Mouse (Mus musculus) left cerebral cortex, postnatal 10 days (tissue): ENCODE results near the gene Cd52. TPM values are rescaled to one million over a fixed set of nuclear protein-coding genes. Genes with fewer than 3 reads are reported as not detected.

Experiments used
- DNase-seq, 2 experiments: peaks; one replicate each; pipeline ENCODE4 v3.0.0; 2021 to 2022; ENCODE audit warnings: low spot score in 2 of 2, mixed read lengths in 1 of 2; ENCODE audit errors: extremely low spot score in 1 of 2
- intact Hi-C: fragments of 180-260 bp; cut with DNase I; formaldehyde crosslinking; loops from one replicate; pipeline ENCODE4 v1.15.1; 2025
- total RNA-seq, 2 experiments: library from RNA; stranded (reverse); gene quantifications; 2 replicates each; pipeline ENCODE4 v1.2.3; 2021

The Cd52 gene
- total RNA-seq, 2 experiments from 2014 or later, result 1.3 to 1.6 TPM

- no peak for DNase-seq
- intact Hi-C loops, result no loop called here
These were observed 29.4 kb downstream of the Cd52 start for GRCm38 (mm10) chr4:134065431-134066004.

GRCm38 (mm10) chr4:134062561-134062960 is 32.3 kb downstream of the Cd52 start:
- intact Hi-C loops, result no loop called here
- DNase-seq, result no peak

- no peak for DNase-seq
- intact Hi-C loops, result no loop called here
These were observed 32.9 kb downstream of the Cd52 start for GRCm38 (mm10) chr4:134061944-134062446.

GRCm38 (mm10) chr4:134061166-134061830 is 33.6 kb downstream of the Cd52 start:
- DNase-seq, result no peak
- intact Hi-C loops, result no loop called here

- intact Hi-C loops, result no loop called here
- DNase-seq, result no peak
These were observed 34.6 kb downstream of the Cd52 start, which contains the start of gene Crybg2 for GRCm38 (mm10) chr4:134060135-134060865. Crybg2 (plus strand) TSS chr4:134060815.

- no peak for DNase-seq
- intact Hi-C loops, result no loop called here
These were observed 36.0 kb downstream of the Cd52 start for GRCm38 (mm10) chr4:134058908-134059307.

- DNase-seq, result no peak
- intact Hi-C loops, result no loop called here
These were observed 36.6 kb downstream of the Cd52 start for GRCm38 (mm10) chr4:134058166-134058715.

GRCm38 (mm10) chr4:134053538-134053937 is 41.3 kb downstream of the Cd52 start, which contains the start of gene Zfp683:
Zfp683 (plus strand) TSS chr4:134053838.
- intact Hi-C loops, result no loop called here
- DNase-seq, result no peak

- intact Hi-C loops, result no loop called here
- DNase-seq, result peak; percentile 13 to 69
These were observed 42.3 kb downstream of the Cd52 start for GRCm38 (mm10) chr4:134052560-134052959.

GRCm38 (mm10) chr4:134051912-134052311 is 43.0 kb downstream of the Cd52 start:
- intact Hi-C loops, result no loop called here

GRCm38 (mm10) chr4:134047648-134048047 is 47.2 kb downstream of the Cd52 start:
- intact Hi-C loops, result no loop called here
- DNase-seq, result no peak

More at GRCm38 (mm10) chr4:134051912-134052311, 43.0 kb downstream of the Cd52 start:
- no peak for DNase-seq

GRCm38 (mm10) chr4:134043041-134043440 is 51.8 kb downstream of the Cd52 start:
- DNase-seq, result no peak
- intact Hi-C loops, result no loop called here

- intact Hi-C loops, result no loop called here
- DNase-seq, result no peak
These were observed 53.4 kb downstream of the Cd52 start for GRCm38 (mm10) chr4:134041317-134042123.

- intact Hi-C loops, result loop anchor here (5.0 kb wide), 1 partner anchor 41 kb away; no protein-coding TSS in a partner anchor
- peak; percentile 74 to 79 for DNase-seq
These were observed 58.9 kb downstream of the Cd52 start for GRCm38 (mm10) chr4:134035953-134036352.

Other genes starting within 250 kb of the Cd52 start
- 10 to 100 TPM; 11.0 to 15.2 TPM for gene Rps6ka1, start 207.3 kb downstream of the Cd52 start, total RNA-seq
- gene Hmgn2, start 126.4 kb downstream of the Cd52 start, total RNA-seq, result 100 to 1,000 TPM; 181 to 183 TPM
- 10 to 100 TPM; 57.1 to 61.4 TPM for gene Dhdds, start 94.2 kb downstream of the Cd52 start, total RNA-seq
- gene Lin28a, start 76.2 kb downstream of the Cd52 start, total RNA-seq, result not detected
- gene Zfp683, start 41.2 kb downstream of the Cd52 start, total RNA-seq, result not detected
- gene Crybg2, start 34.3 kb downstream of the Cd52 start, total RNA-seq, result 1 to 10 TPM; 2.9 to 3.5 TPM
- 10 to 100 TPM; 22.6 to 24.9 TPM for gene Ubxn11, start 7.5 kb upstream of the Cd52 start, total RNA-seq
- 100 to 1,000 TPM; 217 to 225 TPM for gene Sh3bgrl3, start 33.7 kb upstream of the Cd52 start, total RNA-seq
- gene Cep85, start 92.0 kb upstream of the Cd52 start, total RNA-seq, result 10 to 100 TPM in 1 of 2 experiments, 1 to 10 TPM in 1; 9.2 to 10.9 TPM
- gene Gm7534, start 107.9 kb upstream of the Cd52 start, total RNA-seq, result not detected
- not detected for gene Catsper4, start 132.3 kb upstream of the Cd52 start, total RNA-seq
- under 1 TPM; 0.24 to 0.61 TPM for gene Cnksr1, start 143.3 kb upstream of the Cd52 start, total RNA-seq
- gene E130218I03Rik, start 148.6 kb upstream of the Cd52 start, total RNA-seq, result not detected
- 10 to 100 TPM; 13.4 to 13.7 TPM for gene Zfp593, start 150.5 kb upstream of the Cd52 start, total RNA-seq
- gene Gm30191, start 151.9 kb upstream of the Cd52 start, total RNA-seq, result not detected
- 1 to 10 TPM; 3.3 to 3.7 TPM for gene Grrp1, start 159.0 kb upstream of the Cd52 start, total RNA-seq
- 10 to 100 TPM; 26.1 to 26.2 TPM for gene Pdik1l, start 192.8 kb upstream of the Cd52 start, total RNA-seq
- gene Trim63, start 220.0 kb upstream of the Cd52 start, total RNA-seq, result under 1 TPM; 0.66 to 0.87 TPM
- gene Slc30a2, start 248.1 kb upstream of the Cd52 start, total RNA-seq, result not detected